Mouse (Mus musculus): ENCODE data around the gene Cd68.
"Not testable (repeated sequence)": the region's sequence is repeated elsewhere in the genome, so short reads cannot be mapped to it uniquely, and the experiment has no call there.

The Cd68 gene

DNA sequence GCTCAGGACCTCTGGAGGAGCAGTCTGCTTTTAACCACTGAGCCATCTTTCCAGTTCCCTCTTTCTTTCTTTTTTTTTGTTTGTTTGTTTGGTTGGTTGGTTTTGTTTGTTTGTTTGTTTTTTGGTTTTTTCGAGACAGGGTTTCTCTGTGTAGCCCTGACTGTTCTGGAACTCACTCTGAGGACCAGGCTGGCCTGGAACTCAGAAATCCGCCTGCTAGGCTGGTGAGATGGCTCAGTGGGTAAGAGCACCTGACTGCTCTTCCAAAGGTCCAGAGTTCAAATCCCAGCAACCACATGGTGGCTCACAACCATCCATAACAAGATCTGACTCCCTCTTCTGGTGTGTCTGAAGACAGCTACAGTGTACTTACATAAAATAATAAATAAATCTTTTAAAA, 41.6 kb downstream of the Cd68 start:
- not testable (repeated sequence) for DNase-seq (ENCODE audit: low read depth, low spot score)

DNA sequence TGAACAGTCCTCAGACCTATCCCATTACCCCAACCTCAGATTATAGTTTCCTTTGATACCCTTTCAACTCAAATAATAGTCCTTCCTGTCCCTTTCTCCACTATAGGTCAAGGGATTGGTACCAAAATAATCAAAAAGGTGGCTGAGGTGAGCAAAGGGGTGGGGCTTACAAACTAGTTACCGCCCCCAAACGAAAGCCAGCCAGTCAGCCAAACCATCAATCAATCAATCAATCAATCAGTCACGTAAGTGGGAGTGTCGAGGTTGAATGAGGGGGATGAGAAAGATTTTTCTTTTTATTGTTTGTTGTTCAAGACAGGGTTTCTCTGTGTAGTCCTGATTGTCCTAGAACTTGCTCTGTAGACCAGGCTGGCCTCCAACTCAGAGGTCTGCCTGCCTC, 42.9 kb downstream of the Cd68 start:
- DNase-seq (ENCODE audit: low read depth, low spot score) = no peak

DNA sequence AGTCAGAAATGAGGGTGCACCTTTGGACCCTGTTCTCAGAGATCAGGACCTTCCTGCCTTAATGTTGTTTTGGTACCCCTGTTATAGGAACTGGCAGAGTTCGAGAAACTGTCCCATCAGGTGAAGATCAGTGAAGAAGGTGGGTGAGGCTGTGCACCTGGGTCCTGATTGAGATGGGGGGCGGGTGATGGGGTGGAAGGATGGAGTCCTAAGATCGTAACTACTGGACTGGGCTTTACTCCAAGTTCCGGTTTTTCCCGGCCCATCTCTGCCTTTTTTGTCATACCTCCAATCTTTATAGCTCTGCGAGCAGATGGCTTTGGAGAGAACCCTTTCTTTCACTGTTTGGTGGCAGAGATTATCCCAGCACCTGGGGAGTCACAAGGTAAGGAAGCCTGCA, 43.5 kb downstream of the Cd68 start:
- DNase-seq (ENCODE audit: low read depth, low spot score) = peak; percentile 72

DNA sequence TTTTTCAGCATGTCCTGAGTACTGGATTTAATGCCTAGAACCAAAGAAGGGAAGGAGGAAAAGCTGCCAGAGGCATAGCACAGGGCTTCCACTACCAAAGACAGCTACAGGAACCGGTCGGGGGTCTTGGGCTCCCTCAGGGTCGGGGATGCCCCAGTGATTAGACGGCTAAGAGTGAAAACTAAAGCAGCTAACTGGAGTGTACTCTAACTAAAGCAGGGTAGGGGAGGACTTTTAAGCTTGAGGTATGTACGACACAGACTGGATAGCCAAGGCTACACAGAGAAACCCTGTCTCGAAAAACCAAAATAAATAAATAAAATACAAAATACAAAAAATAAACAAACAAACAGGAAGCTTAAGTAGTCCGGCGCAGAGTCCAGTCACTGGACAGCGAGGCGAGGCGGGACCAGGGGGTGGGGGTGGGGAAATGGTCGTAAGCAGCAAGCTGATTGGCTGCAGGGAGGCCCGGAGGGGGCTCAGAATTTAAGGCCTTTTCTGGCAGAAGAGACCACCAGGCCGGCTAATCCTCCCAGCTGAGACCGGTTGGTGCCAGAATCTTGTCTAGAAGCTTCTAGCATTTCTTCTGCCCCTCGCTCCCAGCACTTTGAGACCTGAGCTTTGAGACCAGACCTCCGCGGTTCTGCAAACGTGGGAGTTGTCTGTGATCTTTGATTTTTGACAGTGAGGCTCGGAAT, 44.2 kb downstream of the Cd68 start, which contains the start of gene Sat2:
Sat2 (plus strand) TSS at position 454 of the 698 bp plus-strand sequence.
- DNase-seq (ENCODE audit: low read depth, low spot score) = peak; percentile 90

DNA sequence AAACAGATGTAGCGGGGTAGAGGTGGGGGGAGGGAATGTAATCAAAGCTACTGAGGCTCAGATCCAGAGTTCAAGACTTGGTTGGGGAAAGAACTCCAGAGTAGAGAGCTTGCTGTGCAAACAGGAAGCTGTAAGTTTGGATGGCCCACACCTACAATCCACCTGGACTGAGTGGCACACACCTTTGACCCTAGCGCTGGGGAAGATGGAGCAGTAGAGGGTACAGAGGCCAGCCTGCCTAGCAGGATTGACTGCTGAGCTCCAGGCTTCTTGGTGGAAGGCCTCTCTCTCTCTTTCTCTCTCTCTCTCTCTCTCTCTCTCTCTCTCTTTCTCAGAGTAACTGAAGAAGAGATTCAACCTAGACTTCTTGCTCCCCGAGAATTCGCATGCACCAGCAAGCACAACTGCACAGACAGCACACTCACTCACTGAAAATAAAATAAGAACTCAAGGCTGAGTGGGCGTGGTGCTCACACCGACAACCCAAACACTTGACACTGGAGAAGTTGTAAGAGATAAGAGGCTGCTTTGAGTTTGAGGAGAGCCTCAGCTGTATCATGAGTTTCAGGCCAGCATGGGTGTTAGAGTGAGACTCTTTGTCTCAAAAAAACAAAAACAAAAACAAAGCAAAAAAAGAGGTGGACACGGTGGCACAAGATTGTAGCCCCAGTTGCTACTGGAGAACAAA, 45.4 kb downstream of the Cd68 start:
- DNase-seq (ENCODE audit: low read depth, low spot score) = no peak

DNA sequence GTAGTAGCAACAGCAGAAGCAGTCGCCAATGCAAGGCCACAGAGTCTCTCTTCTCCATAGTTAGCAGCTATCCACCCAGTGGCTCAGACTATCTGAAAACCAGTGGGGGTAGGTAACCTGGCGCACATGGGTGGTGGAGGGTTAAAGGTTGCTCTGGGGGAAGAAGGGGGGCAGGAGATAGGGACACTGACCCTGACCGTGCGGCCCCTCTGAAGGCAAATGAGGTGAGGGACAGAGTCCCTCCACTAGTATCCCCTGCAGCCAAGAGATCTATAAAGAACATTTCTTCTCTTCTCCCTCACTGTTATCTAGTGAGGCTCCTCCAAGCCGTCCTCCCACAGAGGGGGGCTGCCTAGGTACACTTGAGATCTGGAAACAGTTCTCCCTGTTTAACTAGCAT, 48.1 kb downstream of the Cd68 start, which contains the start of gene Shbg:
Shbg (minus strand) TSS at position 101 of the 400 bp plus-strand sequence.
- no peak for DNase-seq (ENCODE audit: low read depth, low spot score)

DNA sequence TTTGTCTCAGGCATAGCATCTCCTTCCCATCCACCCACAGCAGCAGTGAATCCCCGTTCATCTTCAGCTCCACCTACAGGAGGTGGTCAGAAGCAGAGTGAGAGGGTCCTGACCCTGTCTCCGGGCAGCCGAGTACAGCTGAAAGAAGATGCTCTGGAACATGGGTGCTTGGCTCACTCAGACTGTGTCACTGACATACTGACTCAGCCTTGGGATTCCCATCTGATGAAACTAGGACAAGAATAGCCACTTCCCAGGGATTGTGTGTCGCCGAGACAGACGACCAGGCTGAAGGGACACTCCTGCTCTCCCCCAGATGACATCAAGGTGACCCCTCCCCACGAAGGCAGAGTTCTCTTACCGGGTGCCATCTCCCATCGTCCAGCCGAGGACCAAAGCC, 49.2 kb downstream of the Cd68 start:
- DNase-seq (ENCODE audit: low read depth, low spot score) = no peak

DNA sequence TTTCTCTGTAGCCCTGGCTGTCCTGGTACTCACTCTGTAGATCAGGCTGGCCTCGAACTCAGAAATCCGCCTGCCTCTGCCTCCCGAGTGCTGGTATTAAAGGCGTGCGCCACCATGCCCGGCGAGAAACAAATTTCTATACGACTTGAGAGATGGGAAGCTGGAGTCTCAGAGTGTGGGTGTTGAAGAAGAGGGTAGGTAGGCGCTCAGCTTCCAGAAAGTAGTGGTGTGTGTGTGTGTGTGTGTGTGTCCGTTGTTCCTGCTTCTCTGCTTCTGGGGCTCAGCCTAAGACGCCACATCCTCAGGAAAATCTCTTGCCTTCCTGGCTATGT, 51.7 kb downstream of the Cd68 start:
- DNase-seq (ENCODE audit: low read depth, low spot score) = peak; percentile 21

Data from brain, adult 2 months (tissue).